Mouse (Mus musculus) hindbrain, embryonic 15.5 days (tissue): ENCODE data around the gene Pdlim5. TPM values are rescaled to one million over a fixed set of nuclear protein-coding genes. Genes with fewer than 3 reads are reported as not detected.
A peak's percentile ranks its signal among the peaks of the same experiment; 100 is the strongest.

Experiments
- ATAC-seq: fragments of 200-750 bp; cut with Nextera tagmentation; 2 replicates; pipeline ENCODE4 v1.8.0; 2017; ENCODE audit warnings: low read depth, moderate number of reproducible peaks, moderate TSS enrichment; ENCODE audit not compliant: low FRiP score
- H3K27ac ChIP-seq: fragments of 300-500 bp; sonication (generic); replicated peaks from 2 replicates; pipeline ENCODE4 v1.5.1; 2015; ENCODE audit warnings: mild to moderate bottlenecking, inconsistent platforms
- H3K27me3 ChIP-seq: fragments of 300-500 bp; sonication (generic); 2 replicates; pipeline ENCODE4 v1.6.1; 2015; ENCODE audit warnings: control low read depth, inconsistent platforms
- H3K36me3 ChIP-seq: fragments of 300-500 bp; sonication (generic); 2 replicates; pipeline ENCODE4 v1.6.1; 2015; ENCODE audit warnings: control low read depth, inconsistent platforms
- H3K4me1 ChIP-seq: fragments of 300-500 bp; sonication (generic); replicated peaks from 2 replicates; pipeline ENCODE4 v1.6.1; 2015; ENCODE audit warnings: control low read depth, inconsistent platforms
- H3K4me2 ChIP-seq: fragments of 300-500 bp; sonication (generic); 2 replicates; pipeline ENCODE4 v1.6.1; 2015; ENCODE audit warnings: moderate library complexity, mild to moderate bottlenecking, inconsistent platforms
- H3K4me3 ChIP-seq: fragments of 300-500 bp; sonication (generic); 2 replicates; pipeline ENCODE4 v1.5.1; 2015; ENCODE audit warnings: mild to moderate bottlenecking, inconsistent platforms
- H3K9ac ChIP-seq: fragments of 300-500 bp; sonication (generic); 2 replicates; pipeline ENCODE4 v1.6.1; 2015; ENCODE audit warnings: inconsistent platforms
- H3K9me3 ChIP-seq: fragments of 300-500 bp; sonication (generic); 2 replicates; pipeline ENCODE4 v1.6.1; 2016; ENCODE audit warnings: control low read depth, inconsistent platforms
- WGBS: fragments of 180-500 bp; shearing (Covaris S2); methylation state at CpG from one replicate; pipeline ENCODE4 v1.1.7; 2015; 5-methylcytosine and 5-hydroxymethylcytosine counted together
- polyA plus RNA-seq: library from polyadenylated mRNA; unstranded; fragments of >200 nt; fragmentation: Nextera tagmentation; extraction: Ambion mirVana; gene quantifications from 2 replicates; pipeline ENCODE4 v1.2.1, GENCODE M21; 2015

Pdlim5 gene
- polyA plus RNA-seq, 1 experiment from 2014 or later, result 15.0 TPM

DNA sequence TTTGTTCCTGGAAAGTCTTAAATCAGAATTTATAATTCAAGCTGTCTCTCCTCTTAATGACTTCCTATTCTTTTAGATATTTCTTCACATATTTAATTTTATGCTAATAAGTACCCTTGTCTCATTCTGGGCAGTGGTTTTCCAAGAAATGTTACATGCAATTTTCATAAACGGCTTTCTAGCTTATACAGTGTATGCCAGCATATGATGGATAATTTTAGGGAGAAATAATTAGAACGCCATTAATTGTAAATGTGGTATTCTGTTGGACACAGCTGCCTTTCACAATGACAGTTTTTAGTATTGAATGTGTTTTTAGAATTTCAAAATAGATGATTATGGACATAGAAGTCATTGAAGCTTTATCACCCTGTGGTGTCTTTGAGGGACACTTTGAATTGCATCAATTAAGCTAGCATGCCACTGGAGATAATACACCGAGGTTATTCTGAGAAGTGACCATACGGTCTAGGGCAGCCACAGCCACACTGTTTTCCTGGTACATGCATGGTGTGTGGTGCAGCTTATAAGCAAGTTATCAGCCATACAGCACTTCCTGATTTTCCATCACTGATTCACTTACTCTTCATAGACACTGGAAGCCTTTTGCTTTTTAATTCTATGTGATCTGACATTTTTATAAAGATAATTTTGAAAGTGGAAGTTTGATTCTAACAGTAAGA is 63.5 kb downstream of the Pdlim5 start:
- 69% methylated on average over 4 of the region's 4 CpGs for WGBS
- H3K9ac ChIP-seq, result no peak overlapping the region
- no peak overlapping the region for H3K4me2 ChIP-seq
- no peaks in the 10 kb centered on the region for H3K9me3 ChIP-seq
- no peak overlapping the region for H3K27ac ChIP-seq
- H3K4me3 ChIP-seq, result no peak overlapping the region
- H3K27me3 ChIP-seq, result no peaks in the 10 kb centered on the region
- no peak for ATAC-seq
- H3K4me1 ChIP-seq, result no peaks in the 10 kb centered on the region
- no peaks in the 10 kb centered on the region for H3K36me3 ChIP-seq

DNA sequence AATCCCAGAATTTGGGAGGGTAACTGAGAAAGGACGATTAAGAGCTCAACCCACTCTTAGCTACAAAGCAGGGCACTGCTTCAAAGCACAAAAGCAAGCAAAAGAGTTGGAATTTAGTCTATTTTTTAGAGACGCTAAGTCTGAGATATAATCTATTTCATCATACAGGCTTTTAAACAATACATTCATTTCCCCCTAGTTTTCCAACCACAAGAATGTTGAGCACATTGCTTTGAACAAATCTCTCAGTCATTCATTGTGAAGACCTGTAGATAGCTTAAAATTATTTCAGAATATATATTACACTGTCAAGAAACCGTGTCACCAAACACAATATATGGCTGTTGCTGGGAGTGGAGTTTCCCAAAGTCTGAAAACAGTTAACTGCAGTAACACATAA is 65.1 kb downstream of the Pdlim5 start:
- ATAC-seq, result no peak
- Histone ChIP-seq H3K4me3 (no peak overlapping the region), H3K27me3 (no peaks in the 10 kb centered on the region), H3K9ac (no peak overlapping the region), H3K9me3 (no peaks in the 10 kb centered on the region), H3K27ac (no peak overlapping the region), H3K4me1 (no peaks in the 10 kb centered on the region), H3K4me2 (no peak overlapping the region), H3K36me3 (no peaks in the 10 kb centered on the region)
- WGBS, result 78% methylated on average over 3 of the region's 3 CpGs

DNA sequence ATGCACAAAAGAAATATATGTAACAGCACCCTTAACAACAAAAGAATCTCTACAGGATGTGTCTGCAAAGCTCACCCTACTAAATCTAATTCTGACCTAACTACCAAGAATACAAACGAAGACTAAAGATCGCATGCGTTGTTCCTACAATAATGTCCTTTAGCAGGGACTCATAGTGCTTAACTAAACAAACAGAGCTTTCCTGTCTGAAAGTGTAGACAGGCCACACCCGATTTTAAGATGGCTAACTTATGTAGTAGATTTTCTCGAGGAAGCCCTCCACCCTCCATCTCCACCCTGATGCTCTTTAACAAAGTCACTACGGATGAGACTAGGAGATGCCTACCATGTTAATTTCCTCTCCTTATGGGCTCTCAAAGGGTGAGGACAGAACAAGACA is 71.9 kb downstream of the Pdlim5 start:
- Histone ChIP-seq H3K9ac (no peak overlapping the region), H3K4me3 (no peak overlapping the region), H3K9me3 (no peaks in the 10 kb centered on the region), H3K27me3 (no peaks in the 10 kb centered on the region), H3K36me3 (no peaks in the 10 kb centered on the region), H3K4me2 (no peak overlapping the region), H3K27ac (no peak overlapping the region), H3K4me1 (no peaks in the 10 kb centered on the region)
- WGBS, result 87% methylated on average over 6 of the region's 6 CpGs
- ATAC-seq, result no peak

DNA sequence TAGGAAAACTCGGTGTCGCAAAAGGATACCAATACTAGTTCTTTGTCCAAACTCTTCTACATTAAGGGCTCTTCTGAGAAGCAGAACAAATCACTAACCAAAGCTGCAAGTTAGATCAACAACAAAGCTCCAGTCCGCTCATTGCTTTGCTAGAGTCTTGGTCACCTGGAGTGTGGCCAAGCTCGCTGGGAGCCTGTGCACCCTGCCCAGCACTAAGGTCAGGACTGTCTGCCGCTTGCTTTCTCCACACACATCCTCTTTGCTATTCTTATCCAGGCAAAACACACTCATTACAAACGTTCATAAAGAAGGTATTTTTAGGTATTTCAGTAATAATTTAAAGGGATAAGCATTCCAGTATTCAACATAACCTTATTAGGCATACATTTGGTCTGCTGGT is 73.6 kb downstream of the Pdlim5 start:
- no peak overlapping the region for H3K4me2 ChIP-seq
- no peaks in the 10 kb centered on the region for H3K9me3 ChIP-seq
- H3K27me3 ChIP-seq, result no peaks in the 10 kb centered on the region
- H3K27ac ChIP-seq, result 0 out of 2 replicates have a peak overlapping the region, but pooled peaks have one; percentile 5
- H3K36me3 ChIP-seq, result no peaks in the 10 kb centered on the region
- no peak for ATAC-seq
- no peak overlapping the region for H3K4me3 ChIP-seq
- H3K4me1 ChIP-seq, result no peaks in the 10 kb centered on the region
- H3K9ac ChIP-seq, result no peak overlapping the region
- 58% methylated on average over 6 of the region's 6 CpGs for WGBS

DNA sequence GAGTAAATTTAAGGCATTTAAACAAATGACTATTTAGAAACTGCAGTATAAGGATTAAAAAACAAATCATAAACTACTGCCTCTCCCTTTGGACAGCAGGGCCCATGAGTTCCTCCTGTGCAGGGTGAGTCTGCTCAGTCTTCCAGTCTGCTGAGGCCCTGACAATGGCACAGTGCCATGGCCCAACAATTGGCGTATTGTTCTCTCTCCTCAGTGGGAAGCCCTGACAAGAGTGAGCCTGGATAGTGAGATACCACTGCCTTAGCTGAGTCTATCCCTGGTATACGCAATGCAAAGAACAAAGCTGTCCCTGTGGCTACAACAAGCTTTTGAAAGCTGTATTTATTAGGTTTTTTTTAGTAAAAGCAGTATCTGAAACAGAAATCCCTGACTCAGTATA is 77.3 kb downstream of the Pdlim5 start:
- Histone ChIP-seq H3K4me1 (no peaks in the 10 kb centered on the region), H3K4me2 (no peak overlapping the region), H3K9me3 (no peaks in the 10 kb centered on the region), H3K36me3 (no peaks in the 10 kb centered on the region), H3K27ac (no peak overlapping the region; the same call in 1 of the 2 replicates), H3K9ac (no peak overlapping the region), H3K27me3 (no peaks in the 10 kb centered on the region), H3K4me3 (no peak overlapping the region)
- ATAC-seq, result peak; percentile 94
- 10% methylated on average over 2 of the region's 2 CpGs for WGBS

DNA sequence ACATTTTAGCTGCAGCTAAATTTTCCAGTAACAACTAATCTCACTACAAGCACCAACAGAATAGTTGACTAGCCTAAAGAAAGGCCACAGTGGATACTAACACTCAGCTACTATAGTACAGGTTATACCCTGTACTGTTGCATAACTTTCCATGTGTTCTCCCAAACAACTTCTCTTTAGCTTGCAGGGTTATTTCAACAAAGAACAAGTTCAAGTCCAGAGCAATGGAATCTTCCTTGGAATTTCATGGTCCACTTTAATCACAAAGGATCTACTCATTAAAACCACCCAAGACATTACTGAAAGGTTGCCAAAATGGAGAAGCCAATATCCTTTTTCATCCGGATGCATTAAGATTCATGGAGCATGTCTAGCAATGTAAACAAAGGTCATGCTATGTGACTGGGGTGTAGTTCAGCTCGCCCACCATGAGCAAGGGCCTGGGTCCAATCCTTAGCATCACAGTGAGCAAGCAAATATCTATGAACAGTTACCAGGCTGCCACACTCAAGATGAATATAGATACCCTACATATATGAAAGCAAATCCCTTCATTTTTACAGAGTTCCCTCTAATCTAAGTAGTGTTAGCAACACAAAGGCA is 79.3 kb downstream of the Pdlim5 start:
- H3K27me3 ChIP-seq, result no peaks in the 10 kb centered on the region
- no peak overlapping the region for H3K27ac ChIP-seq
- no peak overlapping the region for H3K4me2 ChIP-seq
- H3K4me3 ChIP-seq, result no peak overlapping the region
- H3K9ac ChIP-seq, result no peak overlapping the region
- no peaks in the 10 kb centered on the region for H3K36me3 ChIP-seq
- 41% methylated on average over 2 of the region's 2 CpGs for WGBS
- H3K4me1 ChIP-seq, result no peaks in the 10 kb centered on the region
- ATAC-seq, result no peak
- H3K9me3 ChIP-seq, result no peaks in the 10 kb centered on the region

DNA sequence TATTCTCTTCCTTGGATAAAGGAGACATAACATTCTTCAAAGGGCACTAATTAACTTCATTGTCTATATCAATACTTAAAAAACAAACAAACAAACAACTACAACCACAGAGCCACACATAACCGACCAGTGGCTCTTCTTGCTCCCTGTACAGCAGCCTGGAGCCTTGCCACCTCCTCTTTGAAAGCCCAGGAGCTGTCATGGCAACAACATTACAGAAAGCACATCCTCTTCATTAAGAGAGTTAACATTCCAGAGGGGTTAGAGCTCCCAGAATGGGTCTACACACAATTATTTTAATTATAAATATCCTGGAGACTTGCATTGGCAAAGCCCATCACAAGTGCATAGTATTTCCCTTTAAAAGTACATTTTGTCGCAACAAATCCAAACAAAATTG is 84.4 kb downstream of the Pdlim5 start:
- Histone ChIP-seq H3K27ac (0 out of 2 replicates have a peak overlapping the region, but pooled peaks have one; percentile 30), H3K27me3 (no peaks in the 10 kb centered on the region), H3K9me3 (no peaks in the 10 kb centered on the region), H3K9ac (no peak overlapping the region), H3K4me2 (no peak overlapping the region), H3K4me1 (peaks cover 13% of the 10 kb centered on the region), H3K4me3 (no peak overlapping the region), H3K36me3 (no peaks in the 10 kb centered on the region)
- ATAC-seq, result peak; percentile 84; the same call in 1 of the 2 replicates
- WGBS, result 36% methylated on average over 2 of the region's 2 CpGs

DNA sequence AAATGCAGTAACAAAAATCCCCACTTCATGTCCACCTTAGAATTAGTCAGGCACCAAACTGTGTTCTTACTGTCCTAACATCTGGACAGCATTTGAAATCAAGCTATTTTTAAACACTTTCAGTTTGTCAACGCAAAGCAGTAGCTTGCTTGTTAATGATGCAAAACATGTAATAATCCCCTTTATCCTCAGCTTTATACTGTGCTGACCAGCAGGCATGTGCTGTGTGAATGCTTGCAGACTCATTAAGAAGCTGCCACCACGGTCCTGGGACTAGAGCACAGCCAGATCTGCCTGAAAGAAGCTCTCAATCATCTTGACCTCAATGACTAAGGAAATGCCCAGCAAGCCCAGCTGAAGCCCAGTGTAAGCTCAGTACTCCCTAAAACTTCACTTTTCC is 85.0 kb downstream of the Pdlim5 start:
- WGBS, result 27% methylated on average over 2 of the region's 2 CpGs
- no peak overlapping the region for H3K9ac ChIP-seq
- peaks cover 13% of the 10 kb centered on the region for H3K4me1 ChIP-seq
- H3K36me3 ChIP-seq, result no peaks in the 10 kb centered on the region
- peak overlapping the region; percentile 11; the same call in 1 of the 2 replicates for H3K4me2 ChIP-seq
- peak overlapping the region; percentile 54; the same call in 1 of the 2 replicates for H3K27ac ChIP-seq
- no peak overlapping the region for H3K4me3 ChIP-seq
- no peaks in the 10 kb centered on the region for H3K9me3 ChIP-seq
- ATAC-seq, result peak; percentile 90
- H3K27me3 ChIP-seq, result no peaks in the 10 kb centered on the region

DNA sequence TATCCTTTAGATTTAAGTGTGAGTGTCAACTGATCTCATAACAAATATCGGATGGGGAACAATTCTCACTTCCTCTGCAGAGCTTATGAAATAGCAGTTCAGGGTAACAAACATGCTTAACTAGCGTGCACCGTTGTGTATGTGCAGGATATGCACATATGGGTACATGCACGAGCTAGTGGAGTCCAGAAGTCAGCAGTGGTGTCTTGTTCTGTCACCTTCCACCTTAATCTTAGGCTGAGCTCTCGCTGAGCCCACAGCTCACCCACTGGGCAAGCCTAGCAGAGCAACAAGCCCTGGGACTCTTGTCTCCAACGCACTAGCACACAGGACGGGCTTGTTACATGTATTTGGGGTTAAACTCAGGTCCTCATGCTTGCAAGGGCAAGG is 100.2 kb downstream of the Pdlim5 start:
- Histone ChIP-seq H3K27me3 (no peaks in the 10 kb centered on the region), H3K4me2 (no peak overlapping the region), H3K27ac (no peak overlapping the region), H3K9me3 (no peaks in the 10 kb centered on the region), H3K9ac (no peak overlapping the region), H3K4me3 (no peak overlapping the region), H3K36me3 (no peaks in the 10 kb centered on the region), H3K4me1 (no peaks in the 10 kb centered on the region)
- WGBS, result 86% methylated on average over 7 of the region's 7 CpGs
- ATAC-seq, result peak; percentile 23; the same call in 1 of the 2 replicates

DNA sequence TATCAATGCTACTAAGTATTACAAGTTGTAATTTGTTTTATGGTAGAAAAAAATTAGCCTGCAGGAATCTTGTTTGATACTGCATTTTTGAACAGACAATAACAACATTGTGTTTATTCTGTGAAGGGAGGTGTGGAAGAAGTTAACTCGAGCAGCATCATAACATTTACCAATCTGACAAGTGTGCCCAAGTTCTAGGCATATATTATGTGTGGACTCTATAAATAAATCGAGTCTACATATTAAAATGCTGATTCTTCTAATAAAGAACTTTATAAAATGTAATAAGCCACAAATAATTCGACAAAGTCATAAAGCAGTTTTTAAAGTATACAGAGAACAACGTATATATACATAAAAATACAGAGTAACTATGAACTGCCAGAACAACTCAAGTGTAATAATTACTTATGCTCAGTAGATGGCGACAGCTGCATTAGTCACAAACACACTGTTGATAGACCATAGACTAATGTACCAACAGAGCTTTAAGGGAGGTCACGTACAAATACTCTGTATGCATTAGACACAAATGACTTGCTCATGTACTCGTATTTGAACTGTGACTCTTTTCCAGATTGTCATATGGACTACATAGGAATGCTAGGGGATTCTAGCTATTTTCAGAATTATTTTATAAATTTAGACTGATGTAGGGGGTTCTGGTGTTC is 100.7 kb downstream of the Pdlim5 start:
- peak; percentile 81 for ATAC-seq
- Histone ChIP-seq H3K27me3 (no peaks in the 10 kb centered on the region), H3K4me1 (no peaks in the 10 kb centered on the region)

DNA sequence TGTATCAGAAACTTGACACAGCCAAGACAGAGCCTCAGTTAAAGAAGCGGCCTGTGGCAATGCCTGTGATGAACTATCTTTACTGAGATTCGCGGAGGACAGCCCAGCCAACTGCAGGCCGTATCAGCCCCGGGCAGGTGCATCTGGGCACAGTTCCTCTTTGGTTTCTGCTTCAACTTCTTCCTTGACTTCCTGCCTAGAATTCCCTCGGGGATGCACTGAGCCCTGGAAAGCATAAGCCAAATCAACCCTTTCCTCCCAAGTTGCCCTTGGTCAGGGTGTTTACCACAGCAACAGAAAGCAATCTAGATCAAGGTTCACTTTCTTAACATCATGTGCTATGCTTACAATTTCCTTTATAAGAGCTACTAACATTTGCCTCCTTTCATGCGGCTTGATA is 101.9 kb downstream of the Pdlim5 start:
- Histone ChIP-seq H3K9ac (no peak overlapping the region), H3K36me3 (no peaks in the 10 kb centered on the region), H3K4me1 (no peaks in the 10 kb centered on the region), H3K4me3 (no peak overlapping the region), H3K27ac (no peak overlapping the region), H3K9me3 (no peaks in the 10 kb centered on the region), H3K4me2 (no peak overlapping the region), H3K27me3 (no peaks in the 10 kb centered on the region)
- no peak for ATAC-seq
- WGBS, result 84% methylated on average over 7 of the region's 7 CpGs

More for the DNA sequence above, 100.7 kb downstream of the Pdlim5 start:
- no peaks in the 10 kb centered on the region for H3K9me3 ChIP-seq
- no peak overlapping the region for H3K27ac ChIP-seq
- no peak overlapping the region for H3K4me2 ChIP-seq
- 22% methylated on average over 7 of the region's 7 CpGs for WGBS
- H3K36me3 ChIP-seq, result no peaks in the 10 kb centered on the region
- no peak overlapping the region for H3K9ac ChIP-seq
- H3K4me3 ChIP-seq, result no peak overlapping the region

DNA sequence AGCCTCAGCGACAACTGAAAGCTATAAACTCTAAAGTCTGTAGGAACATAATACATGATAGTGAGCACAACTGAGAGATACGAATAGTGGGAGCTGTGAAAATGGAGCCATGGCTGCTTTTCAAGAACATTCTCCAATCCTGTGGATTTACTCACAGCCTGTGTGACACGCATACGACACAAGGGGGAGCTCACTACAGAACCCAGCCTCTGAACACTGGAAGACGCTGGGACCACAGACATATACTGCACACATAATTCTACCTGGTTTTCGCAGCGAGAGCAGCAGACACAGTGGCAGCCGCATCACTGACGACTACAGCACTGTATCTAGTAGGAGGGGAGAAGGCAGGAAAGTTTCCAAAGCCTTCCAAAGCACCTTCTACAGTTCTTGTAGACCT is 112.8 kb downstream of the Pdlim5 start:
- Histone ChIP-seq H3K4me3 (no peak overlapping the region), H3K4me2 (0 out of 2 replicates have a peak overlapping the region, but pooled peaks have one; percentile 18), H3K36me3 (no peaks in the 10 kb centered on the region), H3K4me1 (no peaks in the 10 kb centered on the region), H3K27ac (no peak overlapping the region), H3K9ac (no peak overlapping the region), H3K27me3 (no peaks in the 10 kb centered on the region), H3K9me3 (no peaks in the 10 kb centered on the region)
- peak; percentile 90; the same call in 1 of the 2 replicates for ATAC-seq
- WGBS, result 50% methylated on average over 9 of the region's 9 CpGs
